Mouse (Mus musculus): ENCODE data around the gene Cryba2. TPM values are rescaled to one million over a fixed set of nuclear protein-coding genes. Genes with fewer than 3 reads are reported as not detected.

Cryba2 gene
- polyA plus RNA-seq, 1 experiment: 3.3 TPM

DNA sequence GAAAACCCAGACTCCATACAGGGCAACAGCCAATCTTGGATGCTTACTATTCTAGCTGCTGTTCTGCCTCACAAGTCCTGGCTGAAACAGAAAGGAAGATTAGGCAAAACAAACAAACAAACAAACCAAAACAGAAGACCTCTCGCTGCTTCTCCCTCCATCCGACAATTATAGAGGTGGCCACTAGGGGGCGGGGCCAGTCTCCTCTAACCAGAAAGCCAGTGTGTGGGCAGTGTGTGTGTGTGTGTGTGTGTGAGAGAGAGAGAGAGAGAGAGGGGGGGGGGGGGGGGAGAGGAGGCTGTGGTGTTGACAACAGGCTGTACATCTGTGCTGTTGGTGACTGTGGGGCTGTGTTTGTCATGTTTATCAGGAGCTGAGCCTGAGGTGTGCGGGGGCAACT lies 2.0 kb upstream of the Cryba2 start:
- Histone ChIP-seq H3K27ac (ENCODE audit: insufficient read depth, low read length) (no peak overlapping the region), H3K4me1 (ENCODE audit: control insufficient read depth, insufficient read depth, low read length) (no peaks in the 10 kb centered on the region), H3K27me3 (ENCODE audit: control insufficient read depth, insufficient read depth, low read length) (no peaks in the 10 kb centered on the region), H3K4me3 (replicated peaks; ENCODE audit: insufficient read depth, low read depth, low read length) (no peak overlapping the region)
- TF ChIP-seq CTCF (IDR thresholded peaks at IDR 0.05; ENCODE audit: borderline replicate concordance, insufficient read depth, low read depth, low read length) (peak; percentile 55; the same call in 1 of the 2 replicates), POLR2A (IDR thresholded peaks at IDR 0.05; ENCODE audit: borderline replicate concordance, insufficient read depth, low read length) (no peak)
- DNase-seq: peak; percentile 53 to 68
- WGBS: 26% methylated on average over 4 of the region's 4 CpGs

DNA sequence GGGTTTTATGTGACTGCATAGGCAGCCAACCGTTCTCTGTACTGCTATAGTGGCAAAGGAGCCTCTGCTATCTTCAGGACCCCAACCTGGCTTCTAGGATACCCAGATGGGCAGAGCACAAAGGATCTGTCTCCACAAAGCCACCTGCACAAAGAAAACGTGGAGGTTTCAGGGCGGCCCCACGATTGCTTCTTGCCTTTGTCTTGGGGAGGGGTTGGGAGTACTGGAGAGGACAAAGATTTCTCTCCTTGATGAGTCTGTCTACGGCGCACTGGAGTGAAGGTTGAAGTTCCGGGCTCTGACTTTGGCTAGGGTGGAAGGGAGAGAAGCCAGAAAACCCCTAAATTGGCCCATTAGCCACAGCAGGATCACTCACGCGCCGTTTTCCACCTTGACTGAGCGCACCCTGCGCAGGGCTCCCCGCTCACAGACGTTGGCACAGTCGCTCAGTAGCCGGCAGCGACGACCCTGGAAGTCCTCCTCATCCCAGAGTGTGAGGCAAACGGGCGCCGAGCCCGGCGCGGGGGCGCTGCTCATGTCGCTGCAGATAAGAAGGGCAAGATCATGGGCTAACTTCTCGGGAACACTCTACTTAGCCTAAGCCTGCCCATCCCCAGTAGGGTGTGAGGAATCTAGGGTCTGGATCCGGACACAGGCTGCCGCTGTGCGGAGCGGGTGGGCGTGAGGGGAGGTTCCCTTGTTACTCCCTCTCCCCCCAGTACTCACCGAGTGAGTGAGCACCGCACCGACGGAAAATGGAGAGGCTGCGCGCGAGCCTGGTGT lies 401 bp downstream of the Cryba2 start:
- Histone ChIP-seq H3K4me1 (ENCODE audit: control insufficient read depth, insufficient read depth, low read length) (no peaks in the 10 kb centered on the region), H3K27me3 (ENCODE audit: control insufficient read depth, insufficient read depth, low read length) (no peaks in the 10 kb centered on the region), H3K4me3 (replicated peaks; ENCODE audit: insufficient read depth, low read depth, low read length) (no peak overlapping the region), H3K27ac (ENCODE audit: insufficient read depth, low read length) (no peak overlapping the region)
- DNase-seq: no peak
- no peak for TF ChIP-seq CTCF (IDR thresholded peaks at IDR 0.05; ENCODE audit: borderline replicate concordance, insufficient read depth, low read depth, low read length)
- no peak for TF ChIP-seq POLR2A (IDR thresholded peaks at IDR 0.05; ENCODE audit: borderline replicate concordance, insufficient read depth, low read length)
- 1% methylated on average over 39 of the region's 39 CpGs for WGBS

DNA sequence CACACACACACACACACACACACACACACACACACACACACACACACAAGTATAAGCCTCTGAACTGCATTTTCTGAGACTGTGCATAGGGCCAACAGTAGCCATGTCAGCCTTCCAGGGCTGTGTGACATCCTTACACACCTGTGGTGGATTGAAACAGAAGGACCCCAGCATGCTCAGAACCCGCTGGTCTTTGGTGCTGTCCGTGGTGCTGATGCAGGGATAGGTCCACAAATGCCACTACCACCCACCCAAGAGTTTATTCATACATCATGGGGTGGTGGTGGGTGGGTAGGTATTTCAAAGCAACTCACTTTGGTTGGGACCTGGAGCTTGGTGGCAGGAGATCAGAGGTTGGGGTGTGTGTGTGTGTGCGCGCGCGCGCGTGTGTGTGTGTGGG lies 1.4 kb downstream of the Cryba2 start:
- TF ChIP-seq POLR2A (IDR thresholded peaks at IDR 0.05; ENCODE audit: borderline replicate concordance, insufficient read depth, low read length) (no peak), CTCF (IDR thresholded peaks at IDR 0.05; ENCODE audit: borderline replicate concordance, insufficient read depth, low read depth, low read length) (no peak)
- 3% methylated on average over 8 of the region's 8 CpGs for WGBS
- no peak for DNase-seq

DNA sequence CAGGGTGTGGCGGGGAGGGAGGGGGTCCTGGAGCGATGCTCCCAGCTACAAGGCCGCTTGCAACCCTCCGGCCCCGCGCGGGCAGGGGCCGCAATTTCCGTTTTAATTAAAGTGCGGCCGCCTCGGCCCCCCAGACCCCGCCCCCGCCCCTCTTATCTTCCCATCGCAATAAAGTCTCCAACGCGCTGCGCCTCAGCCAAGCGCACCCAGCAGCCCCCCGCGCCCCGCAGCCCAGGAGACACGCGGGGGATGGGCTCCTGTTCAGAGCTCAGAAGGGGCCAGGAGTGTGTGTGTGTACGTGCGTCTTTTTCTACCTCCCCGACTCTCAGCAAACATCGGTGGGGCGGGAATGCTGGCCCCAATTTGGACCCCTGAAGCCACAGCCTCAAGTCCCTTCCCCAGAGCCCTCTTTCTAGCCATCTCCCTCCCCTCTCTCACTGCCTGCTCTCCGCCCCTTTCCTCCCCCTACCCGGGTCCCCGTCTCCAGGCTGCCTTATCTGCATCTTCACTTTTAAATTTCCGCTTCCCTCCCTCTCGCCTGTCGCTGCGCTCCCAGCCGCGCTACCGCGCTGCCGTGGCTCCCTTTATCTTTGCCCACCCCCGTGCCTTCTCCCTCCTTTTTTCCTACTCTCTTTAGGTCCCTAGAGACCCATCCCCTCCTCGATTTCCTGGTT lies 7.4 kb downstream of the Cryba2 start, which contains the start of gene Fev:
TSS of gene Fev (minus strand) at position 51 of the 674 bp plus-strand sequence.
- H3K27me3 ChIP-seq (ENCODE audit: control insufficient read depth, insufficient read depth, low read length): peaks cover 11% of the 10 kb centered on the region; the same call in 1 of the 2 replicates
- under 1% methylated on average over 43 of the region's 43 CpGs for WGBS
- DNase-seq: no peak
- no peak within 1 kb of the TSS for H3K27ac ChIP-seq (ENCODE audit: insufficient read depth, low read length)
- peaks cover 5% of the 10 kb centered on the region; the same call in 1 of the 2 replicates for H3K4me1 ChIP-seq (ENCODE audit: control insufficient read depth, insufficient read depth, low read length)
- TF ChIP-seq POLR2A (IDR thresholded peaks at IDR 0.05; ENCODE audit: borderline replicate concordance, insufficient read depth, low read length) (no peak), CTCF (IDR thresholded peaks at IDR 0.05; ENCODE audit: borderline replicate concordance, insufficient read depth, low read depth, low read length) (no peak)
- H3K4me3 ChIP-seq (replicated peaks; ENCODE audit: insufficient read depth, low read depth, low read length): no peak within 1 kb of the TSS

More for the DNA sequence above, 1.4 kb downstream of the Cryba2 start:
- Histone ChIP-seq H3K4me3 (replicated peaks; ENCODE audit: insufficient read depth, low read depth, low read length) (no peak overlapping the region), H3K27me3 (ENCODE audit: control insufficient read depth, insufficient read depth, low read length) (peaks cover 1% of the 10 kb centered on the region; the same call in 1 of the 2 replicates), H3K4me1 (ENCODE audit: control insufficient read depth, insufficient read depth, low read length) (no peaks in the 10 kb centered on the region), H3K27ac (ENCODE audit: insufficient read depth, low read length) (no peak overlapping the region)

DNA sequence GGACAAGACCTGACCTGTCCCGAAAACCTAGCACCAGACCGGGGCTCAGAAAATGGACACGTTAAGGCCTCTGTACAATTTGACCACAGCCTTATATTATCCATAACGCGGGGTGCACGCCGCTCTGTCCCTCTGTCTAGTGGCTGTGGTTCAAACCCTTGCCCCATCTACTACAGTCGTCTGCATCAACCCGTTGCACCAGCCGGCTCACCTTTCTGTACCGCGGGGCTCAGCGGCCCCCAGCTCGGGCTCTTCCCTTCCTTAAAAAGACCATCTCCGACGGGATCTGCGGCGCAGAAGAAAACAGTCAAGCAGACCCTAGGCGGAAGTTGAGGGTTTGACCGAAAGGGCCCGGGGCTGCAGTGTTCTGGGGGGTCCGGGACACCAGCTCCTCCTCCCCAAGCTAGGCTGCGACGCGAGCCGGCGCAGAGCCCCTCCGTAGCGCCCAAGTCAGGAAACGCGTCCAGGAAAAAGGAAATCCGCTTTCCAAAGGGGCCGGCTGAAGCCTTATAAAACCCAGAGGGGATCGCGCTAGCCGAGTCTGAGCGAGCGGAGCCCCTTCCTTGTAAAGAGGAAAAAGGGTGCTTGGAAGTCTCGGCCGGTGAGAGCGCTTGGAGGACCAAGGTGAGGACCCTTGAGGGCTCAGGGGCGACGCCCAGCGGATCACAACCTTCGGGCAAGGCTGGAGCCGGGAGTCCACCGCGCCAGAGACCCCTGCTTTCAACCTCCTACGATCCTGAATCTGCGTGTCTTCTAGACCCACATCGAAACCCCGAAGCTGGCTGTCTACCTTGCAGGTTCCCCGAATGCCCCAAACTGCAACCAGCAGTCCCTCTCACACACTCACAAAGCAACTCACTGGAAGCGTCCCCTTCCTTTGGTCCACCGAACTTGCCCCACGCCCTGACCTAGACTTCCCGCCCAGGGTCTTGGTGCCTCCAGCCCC lies 8.5 kb downstream of the Cryba2 start:
- DNase-seq: no peak
- no peak overlapping the region for H3K4me3 ChIP-seq (replicated peaks; ENCODE audit: insufficient read depth, low read depth, low read length)
- TF ChIP-seq CTCF (IDR thresholded peaks at IDR 0.05; ENCODE audit: borderline replicate concordance, insufficient read depth, low read depth, low read length) (no peak), POLR2A (IDR thresholded peaks at IDR 0.05; ENCODE audit: borderline replicate concordance, insufficient read depth, low read length) (no peak)
- no peak overlapping the region for H3K27ac ChIP-seq (ENCODE audit: insufficient read depth, low read length)
- H3K27me3 ChIP-seq (ENCODE audit: control insufficient read depth, insufficient read depth, low read length): peaks cover 11% of the 10 kb centered on the region; the same call in 1 of the 2 replicates
- H3K4me1 ChIP-seq (ENCODE audit: control insufficient read depth, insufficient read depth, low read length): peaks cover 5% of the 10 kb centered on the region; the same call in 1 of the 2 replicates
- WGBS: 3% methylated on average over 57 of the region's 57 CpGs

DNA sequence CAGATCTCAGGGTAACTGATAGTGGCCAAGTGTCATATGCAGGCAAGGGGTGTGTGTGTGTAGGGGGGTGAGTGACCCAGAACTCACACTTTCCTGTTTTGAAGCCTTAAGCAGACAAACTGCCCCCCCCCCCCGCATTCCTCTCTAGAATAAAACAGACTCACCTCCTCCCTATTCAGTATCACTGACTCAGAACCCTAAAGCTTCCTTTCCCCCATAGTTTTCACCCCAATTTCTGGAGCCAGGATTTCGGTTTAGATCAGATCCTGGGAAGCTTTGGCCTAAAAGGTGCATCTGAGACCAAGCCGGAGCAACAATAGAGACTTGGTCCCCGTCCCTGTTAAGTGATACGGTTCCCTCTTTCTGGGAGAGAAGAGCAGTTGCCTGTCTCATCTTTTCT lies 9.5 kb downstream of the Cryba2 start:
- Histone ChIP-seq H3K4me1 (ENCODE audit: control insufficient read depth, insufficient read depth, low read length) (peaks cover 5% of the 10 kb centered on the region; the same call in 1 of the 2 replicates), H3K27ac (ENCODE audit: insufficient read depth, low read length) (no peak overlapping the region), H3K27me3 (ENCODE audit: control insufficient read depth, insufficient read depth, low read length) (peaks cover 11% of the 10 kb centered on the region; the same call in 1 of the 2 replicates), H3K4me3 (replicated peaks; ENCODE audit: insufficient read depth, low read depth, low read length) (no peak overlapping the region)
- WGBS: 50% methylated on average over 5 of the region's 5 CpGs
- no peak for TF ChIP-seq POLR2A (IDR thresholded peaks at IDR 0.05; ENCODE audit: borderline replicate concordance, insufficient read depth, low read length)
- no peak for DNase-seq

DNA sequence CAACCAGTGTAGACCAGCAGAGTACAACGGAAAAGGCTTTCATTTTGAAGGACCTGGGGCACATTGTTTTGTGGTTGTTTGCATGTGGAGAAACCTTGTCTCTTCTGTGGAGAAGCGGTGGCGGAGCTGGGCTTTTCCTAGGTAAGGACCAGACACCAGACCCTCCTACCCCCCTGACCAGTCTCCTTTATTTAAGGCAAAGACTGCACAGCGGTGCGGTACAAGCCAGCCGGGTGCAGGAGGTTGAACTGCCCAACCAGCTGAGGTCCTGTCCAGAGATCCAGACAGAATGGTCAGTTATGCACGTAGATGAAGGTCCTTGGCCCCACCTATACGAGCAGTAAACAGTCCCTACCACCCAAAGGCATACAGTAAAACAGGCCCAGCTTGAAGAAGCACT lies 10.1 kb downstream of the Cryba2 start:
- WGBS: 28% methylated on average over 8 of the region's 8 CpGs
- H3K27ac ChIP-seq (ENCODE audit: insufficient read depth, low read length): no peak overlapping the region
- no peak for TF ChIP-seq CTCF (IDR thresholded peaks at IDR 0.05; ENCODE audit: borderline replicate concordance, insufficient read depth, low read depth, low read length)
- TF ChIP-seq POLR2A (IDR thresholded peaks at IDR 0.05; ENCODE audit: borderline replicate concordance, insufficient read depth, low read length): no peak
- peaks cover 11% of the 10 kb centered on the region; the same call in 1 of the 2 replicates for H3K27me3 ChIP-seq (ENCODE audit: control insufficient read depth, insufficient read depth, low read length)
- H3K4me3 ChIP-seq (replicated peaks; ENCODE audit: insufficient read depth, low read depth, low read length): peak overlapping the region; percentile 62
- DNase-seq: no peak
- peaks cover 5% of the 10 kb centered on the region; the same call in 1 of the 2 replicates for H3K4me1 ChIP-seq (ENCODE audit: control insufficient read depth, insufficient read depth, low read length)
